Mouse (Mus musculus): Measurements from ENCODE around the gene B3galt5.

Gene B3galt5

DNA sequence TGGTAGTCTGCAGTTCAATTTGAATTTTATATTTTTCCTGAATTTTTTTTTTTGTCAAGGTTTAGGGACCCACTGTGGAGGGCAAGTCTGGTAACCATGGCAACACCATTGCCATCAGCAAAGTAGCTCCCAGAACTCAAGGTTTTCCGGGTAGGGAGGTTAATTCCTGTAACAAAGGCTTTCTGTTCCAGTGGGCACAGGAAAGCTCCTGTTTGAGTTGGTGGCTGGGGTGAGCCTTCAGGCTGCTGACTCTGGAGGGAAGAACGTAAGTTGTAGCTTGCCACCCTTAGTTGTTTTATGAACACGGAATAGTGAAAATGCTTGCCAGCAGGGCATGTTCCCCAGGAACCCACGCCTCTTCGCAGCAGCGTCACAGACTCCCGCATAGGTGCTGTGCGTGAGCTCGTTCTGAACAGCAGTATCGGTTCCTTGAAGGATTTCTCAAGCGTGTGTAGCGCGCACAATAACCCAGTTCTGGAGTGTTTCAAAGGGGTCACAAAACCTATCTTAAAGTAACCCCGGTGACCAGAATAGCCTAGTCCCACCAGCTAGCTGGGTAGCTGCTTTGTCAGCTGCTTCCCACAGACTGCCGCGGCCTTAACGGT lies at the start of gene B3galt5:
B3galt5 (plus strand) TSS at position 436 of the 605 bp plus-strand sequence.
- ATAC-seq (ENCODE audit: insufficient number of reproducible peaks, low FRiP score, low TSS enrichment), result no peak

DNA sequence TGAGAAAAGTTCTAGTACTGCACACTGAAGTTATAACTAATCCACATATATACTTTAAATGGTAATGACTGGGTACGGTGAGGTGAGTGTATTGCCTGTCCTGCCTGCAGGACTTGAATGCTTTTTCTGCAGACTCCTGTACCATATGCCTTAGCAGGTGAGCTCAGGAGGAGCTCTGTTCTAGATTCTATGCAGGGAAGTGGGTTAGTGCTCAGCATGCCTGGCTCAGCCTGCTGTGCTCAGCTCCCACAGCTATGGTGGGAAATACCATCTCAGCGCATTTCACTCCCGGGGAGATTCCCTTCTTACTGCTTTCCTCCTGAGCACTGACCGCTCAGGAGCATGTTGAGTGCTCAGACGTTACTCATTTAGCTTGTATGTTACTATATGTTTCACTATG lies 48.0 kb upstream of the B3galt5 start:
- ATAC-seq (ENCODE audit: insufficient number of reproducible peaks, low FRiP score, low TSS enrichment), result peak; percentile 23; the same call in 1 of the 2 replicates

DNA sequence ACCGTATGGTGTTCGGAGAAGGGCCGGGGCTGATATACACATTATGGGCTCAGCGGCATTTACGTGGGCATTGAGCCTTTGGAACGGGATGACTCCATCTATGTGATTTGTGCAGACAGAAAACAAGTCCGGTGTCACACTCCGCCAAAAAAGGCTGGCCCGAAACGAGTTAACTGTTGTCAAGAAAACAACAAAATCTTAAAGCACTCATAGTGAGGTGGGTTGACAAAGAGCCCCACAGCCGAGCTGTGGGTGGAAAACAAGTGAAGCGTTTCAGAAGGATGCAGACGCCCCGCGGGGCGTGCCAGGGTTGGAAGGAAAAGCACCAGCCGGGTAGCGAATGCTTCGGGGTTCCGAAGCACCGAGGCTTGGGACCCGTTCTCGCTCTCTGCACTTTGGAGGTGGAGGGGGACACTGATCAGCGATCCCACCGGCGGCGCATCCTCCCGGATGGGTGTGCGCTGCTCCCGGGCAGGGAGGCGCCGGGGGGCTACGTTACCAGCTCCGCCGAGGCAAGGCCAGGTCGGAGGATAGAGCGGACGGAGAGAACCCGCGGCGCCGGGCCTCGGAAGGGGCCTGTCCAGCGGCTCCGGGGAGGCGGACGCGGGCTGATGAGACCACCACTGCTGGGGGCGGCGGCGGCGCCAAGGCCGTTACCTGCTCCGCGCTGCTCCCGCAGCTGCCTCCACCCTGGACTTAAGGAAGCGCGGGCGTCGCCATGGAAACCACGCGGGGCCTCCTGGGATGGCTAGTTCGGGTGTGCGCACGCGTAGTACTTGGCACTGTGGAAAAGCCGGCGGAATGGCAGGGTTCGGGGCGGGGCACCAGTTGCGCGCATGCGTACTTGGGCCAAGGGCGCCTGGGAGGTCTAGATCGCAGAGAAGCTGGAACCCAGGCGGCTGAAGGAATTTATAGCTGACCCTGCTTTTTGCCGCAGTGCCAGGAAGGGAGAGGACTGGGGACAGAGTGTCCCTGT lies 43.8 kb upstream of the B3galt5 start, which contains the start of gene Lca5l:
Lca5l (minus strand) TSS at position 741 of the 976 bp plus-strand sequence.
- ATAC-seq (ENCODE audit: insufficient number of reproducible peaks, low FRiP score, low TSS enrichment), result peak; percentile 96

- ATAC-seq (ENCODE audit: insufficient number of reproducible peaks, low FRiP score, low TSS enrichment), result peak; percentile 87
Observed at GRCm38 (mm10) chr16:96199913-96200701, 35.5 kb upstream of the B3galt5 start, which contains the start of gene Sh3bgr. Gene Sh3bgr, plus strand, starts transcription at chr16:96200450.

DNA sequence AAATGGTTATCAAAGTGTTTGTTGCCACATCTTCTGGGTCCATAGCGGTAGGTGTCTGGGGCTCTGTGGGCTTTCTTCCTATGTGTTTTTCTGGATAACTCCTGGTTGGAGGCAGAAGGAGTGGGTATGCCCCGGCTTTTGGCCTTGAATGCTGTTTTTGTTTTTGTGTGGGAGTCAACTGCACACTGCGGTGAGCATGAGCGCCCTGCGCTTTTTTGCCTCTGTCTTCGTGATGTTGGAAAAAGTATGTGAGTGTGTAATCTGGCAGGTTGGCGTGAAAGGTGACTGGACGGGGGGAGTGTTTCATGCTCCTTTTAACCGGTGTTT lies 34.9 kb upstream of the B3galt5 start:
- ATAC-seq (ENCODE audit: insufficient number of reproducible peaks, low FRiP score, low TSS enrichment), result no peak

DNA sequence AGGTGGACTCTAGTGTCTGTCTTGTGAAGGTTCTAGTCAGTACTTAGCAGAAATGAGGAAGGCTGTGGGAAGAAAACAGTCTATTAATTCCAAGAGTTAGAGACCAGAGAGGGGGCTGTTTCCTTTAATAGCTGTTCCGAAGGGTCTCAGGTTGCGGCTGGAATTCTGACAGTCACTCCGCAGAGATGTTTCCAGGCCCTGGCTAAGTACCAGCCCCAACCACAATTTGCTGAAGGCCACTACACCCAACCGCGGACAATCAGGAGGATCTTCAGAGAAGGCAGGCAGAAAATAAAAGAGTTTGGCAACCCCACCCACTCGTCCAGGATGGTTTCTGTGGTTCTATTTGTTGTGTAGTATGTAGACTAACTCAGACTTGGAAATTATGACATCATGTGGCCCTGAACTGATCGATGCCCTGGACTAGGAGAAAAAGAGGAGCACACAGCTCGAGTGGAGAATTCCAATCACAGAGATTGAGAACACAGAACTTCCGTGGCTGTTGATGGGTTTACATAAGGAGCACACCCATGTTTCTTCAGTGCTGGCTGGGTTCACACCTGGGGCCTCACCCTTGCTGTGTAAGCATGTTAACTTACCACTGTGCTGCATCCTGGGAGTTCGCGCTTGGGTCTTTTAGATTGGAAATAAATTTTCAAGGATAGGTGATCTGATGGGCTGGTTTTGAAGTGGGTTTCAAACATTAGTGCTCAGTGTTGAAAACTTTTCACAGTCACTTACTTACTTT lies 33.9 kb upstream of the B3galt5 start:
- no peak for ATAC-seq (ENCODE audit: insufficient number of reproducible peaks, low FRiP score, low TSS enrichment)

GRCm38 (mm10) chr16:96209789-96210188 lies 25.8 kb upstream of the B3galt5 start:
- ATAC-seq (ENCODE audit: insufficient number of reproducible peaks, low FRiP score, low TSS enrichment), result no peak

- no peak for ATAC-seq (ENCODE audit: insufficient number of reproducible peaks, low FRiP score, low TSS enrichment)
Observed at GRCm38 (mm10) chr16:96210856-96211255, 24.7 kb upstream of the B3galt5 start.

DNA sequence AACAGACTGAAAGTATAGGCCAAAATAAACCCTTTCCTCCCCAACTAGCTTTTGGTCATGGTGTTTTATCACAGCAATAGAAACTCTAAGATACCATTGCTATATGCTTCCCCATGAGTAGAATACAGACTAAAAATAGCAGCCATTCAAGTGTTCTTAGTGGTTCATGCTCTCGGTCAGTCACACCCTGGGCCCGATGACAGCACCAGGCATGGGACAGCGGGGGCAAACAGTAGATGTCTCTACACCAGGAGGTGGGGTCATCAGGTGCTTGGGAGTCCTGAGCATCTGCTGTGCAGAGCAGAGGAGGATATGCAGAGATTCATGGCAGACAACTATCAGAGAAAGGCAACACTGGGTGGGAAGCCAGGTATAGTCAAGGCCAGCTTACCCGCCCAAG lies 22.6 kb upstream of the B3galt5 start:
- ATAC-seq (ENCODE audit: insufficient number of reproducible peaks, low FRiP score, low TSS enrichment), result no peak

- peak; percentile 75 for ATAC-seq (ENCODE audit: insufficient number of reproducible peaks, low FRiP score, low TSS enrichment)
Observed at GRCm38 (mm10) chr16:96221491-96221890, 14.1 kb upstream of the B3galt5 start.

DNA sequence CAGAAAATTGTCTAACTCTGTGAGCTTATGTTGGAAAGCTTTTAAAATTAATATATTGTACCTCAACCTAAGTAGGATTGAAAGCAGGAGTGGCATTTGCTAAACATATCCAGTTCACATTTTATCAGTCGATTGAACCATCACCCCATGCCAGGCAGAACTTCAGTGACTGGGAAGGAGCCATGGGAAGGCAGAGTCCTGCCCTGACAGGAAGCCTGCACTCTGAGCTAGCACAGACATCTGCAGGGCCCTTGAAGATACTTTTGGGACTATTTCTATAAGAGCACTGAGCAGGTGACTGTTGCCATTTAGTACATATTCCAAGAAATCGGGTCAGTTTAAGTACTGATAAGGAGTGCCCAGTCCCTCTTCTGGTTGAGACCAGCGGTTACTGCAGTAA lies 13.6 kb upstream of the B3galt5 start:
- no peak for ATAC-seq (ENCODE audit: insufficient number of reproducible peaks, low FRiP score, low TSS enrichment)

DNA sequence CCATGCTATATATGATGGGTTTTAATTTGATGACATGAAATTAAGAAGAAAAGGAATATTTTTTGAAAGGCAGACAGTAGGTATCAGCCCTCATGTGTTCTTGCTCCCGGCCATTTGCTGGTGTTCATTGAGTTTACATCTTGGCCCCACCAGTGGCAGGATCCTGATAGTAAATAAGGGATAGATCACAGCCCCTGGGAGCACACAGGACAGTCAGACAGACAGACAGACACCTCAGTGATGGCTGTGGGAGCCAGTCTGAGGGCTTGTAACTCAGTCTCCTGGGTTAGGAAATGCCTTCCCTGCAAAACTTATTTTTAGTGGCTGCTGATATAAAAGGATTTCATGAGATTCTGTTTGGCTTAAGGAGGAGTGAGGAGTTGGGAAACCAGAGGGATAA lies 13.1 kb upstream of the B3galt5 start:
- ATAC-seq (ENCODE audit: insufficient number of reproducible peaks, low FRiP score, low TSS enrichment), result no peak

- no peak for ATAC-seq (ENCODE audit: insufficient number of reproducible peaks, low FRiP score, low TSS enrichment)
Observed at GRCm38 (mm10) chr16:96228438-96228837, 7.2 kb upstream of the B3galt5 start.

GRCm38 (mm10) chr16:96229044-96229555 lies 6.5 kb upstream of the B3galt5 start:
- ATAC-seq (ENCODE audit: insufficient number of reproducible peaks, low FRiP score, low TSS enrichment), result no peak

DNA sequence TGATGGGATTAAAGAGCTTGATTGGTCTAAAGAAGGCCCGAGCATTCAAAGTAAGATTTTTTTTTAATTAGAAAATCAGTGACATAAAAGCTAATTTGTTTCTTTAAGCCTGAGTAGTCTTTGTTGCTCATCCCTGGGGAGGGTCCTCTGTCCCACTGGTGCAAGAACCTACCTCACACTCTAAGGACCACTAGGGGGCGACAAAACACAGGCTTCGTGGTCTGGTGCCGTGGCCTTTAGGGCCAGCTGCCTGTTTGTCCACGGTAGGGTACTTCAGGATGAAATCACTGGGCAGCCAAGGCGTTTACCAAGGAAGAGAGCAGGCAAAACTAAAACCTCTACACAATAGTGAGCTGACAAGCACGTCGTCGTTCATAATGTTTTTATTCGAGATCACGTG lies 5.2 kb upstream of the B3galt5 start:
- peak; percentile 85 for ATAC-seq (ENCODE audit: insufficient number of reproducible peaks, low FRiP score, low TSS enrichment)

GRCm38 (mm10) chr16:96231251-96231650 lies 4.3 kb upstream of the B3galt5 start:
- no peak for ATAC-seq (ENCODE audit: insufficient number of reproducible peaks, low FRiP score, low TSS enrichment)

DNA sequence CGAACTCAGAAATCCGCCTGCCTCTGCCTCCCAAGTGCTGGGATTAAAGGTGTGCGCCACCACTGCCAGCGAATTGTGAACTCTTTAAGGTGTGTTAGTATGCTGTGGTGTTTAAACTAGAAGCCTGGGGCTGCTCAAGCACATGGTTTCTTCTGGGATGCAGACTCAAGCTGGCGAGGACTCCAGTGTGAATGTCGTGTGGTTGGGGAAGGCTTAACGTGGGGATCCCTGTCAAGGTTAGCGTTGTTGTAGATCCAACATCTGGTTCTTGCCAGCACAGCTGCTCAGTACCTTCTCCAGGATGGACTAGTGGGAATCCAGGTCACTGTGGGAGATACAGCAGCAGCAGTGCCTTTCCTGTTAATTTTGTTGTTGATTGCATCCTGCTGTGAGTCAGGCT lies 3.6 kb upstream of the B3galt5 start:
- ATAC-seq (ENCODE audit: insufficient number of reproducible peaks, low FRiP score, low TSS enrichment), result no peak

DNA sequence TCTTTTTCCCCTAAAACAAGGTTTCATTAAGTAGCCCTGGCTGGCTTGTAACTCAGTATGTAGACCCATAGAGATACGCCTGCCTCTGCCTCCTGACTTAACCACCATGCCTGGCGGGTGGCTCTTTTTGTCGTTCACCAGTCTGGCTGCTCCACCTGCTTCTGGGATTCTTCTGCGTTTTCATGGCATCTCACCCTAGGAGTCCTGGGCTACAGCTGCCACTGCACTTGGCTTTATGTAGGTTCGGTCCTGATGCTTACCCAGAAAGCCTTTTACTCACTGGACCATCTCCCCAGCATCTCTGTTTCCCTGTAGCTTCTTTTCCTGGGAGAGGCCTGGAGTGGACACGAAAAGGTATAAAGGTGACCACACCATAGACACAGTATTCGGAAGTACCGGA lies 1.6 kb upstream of the B3galt5 start:
- no peak for ATAC-seq (ENCODE audit: insufficient number of reproducible peaks, low FRiP score, low TSS enrichment)

DNA sequence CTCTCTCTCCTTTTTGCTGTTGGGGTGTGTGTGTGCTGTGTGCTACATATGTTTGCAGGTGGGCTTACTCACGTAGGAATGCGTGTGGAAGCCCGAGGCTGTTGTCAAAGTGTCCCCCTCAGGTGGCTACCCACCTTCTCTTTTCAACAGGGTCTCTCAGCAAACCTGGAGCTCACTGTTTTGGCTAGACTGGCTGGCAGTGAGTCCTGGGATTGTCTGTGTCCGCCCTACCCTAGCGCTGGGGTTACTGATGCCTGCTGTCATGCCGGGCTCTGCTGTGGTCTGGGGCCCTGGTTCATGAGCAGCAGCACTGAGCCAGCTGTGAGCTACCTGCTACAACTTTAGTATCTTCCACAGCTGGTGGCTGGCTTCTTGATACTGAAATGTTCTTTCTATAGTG lies 8.9 kb downstream of the B3galt5 start:
- ATAC-seq (ENCODE audit: insufficient number of reproducible peaks, low FRiP score, low TSS enrichment), result no peak

GRCm38 (mm10) chr16:96249635-96250034 lies 14.0 kb downstream of the B3galt5 start:
- peak; percentile 95 for ATAC-seq (ENCODE audit: insufficient number of reproducible peaks, low FRiP score, low TSS enrichment)

Measured in cerebellum, adult (tissue).